Mouse (Mus musculus): ENCODE data around the gene Stx7. TPM values are rescaled to one million over a fixed set of nuclear protein-coding genes. Genes with fewer than 3 reads are reported as not detected.

The Stx7 gene
- total RNA-seq, 2 experiments from 2014 or later = 134 to 140 TPM

DNA sequence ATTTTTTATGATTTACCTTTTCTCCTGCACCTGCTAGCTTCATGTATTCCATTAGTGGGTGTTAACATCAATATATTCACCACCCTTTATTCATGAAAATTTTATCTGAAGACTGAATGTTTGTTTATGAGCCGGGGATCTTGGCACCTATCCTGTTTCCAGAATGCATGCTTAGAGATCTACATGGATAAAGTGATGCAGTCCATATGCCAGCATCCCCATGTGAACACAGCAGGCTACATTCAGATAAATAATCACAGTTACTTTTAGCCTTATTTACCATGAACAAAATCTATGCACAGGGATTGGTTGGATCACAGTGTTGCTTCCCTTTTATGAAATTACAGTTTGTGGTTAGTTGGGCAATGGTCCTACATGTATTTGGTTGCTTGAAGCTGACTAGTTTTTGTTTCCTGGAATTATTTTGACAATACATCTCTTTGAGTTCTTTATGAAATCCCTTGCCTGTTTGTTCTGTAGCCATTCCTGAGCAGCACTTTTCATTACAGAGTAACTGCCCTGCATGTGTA is 16.5 kb downstream of the Stx7 start:
- DNase-seq (ENCODE audit: low spot score in 2 of 2) = no peak

DNA sequence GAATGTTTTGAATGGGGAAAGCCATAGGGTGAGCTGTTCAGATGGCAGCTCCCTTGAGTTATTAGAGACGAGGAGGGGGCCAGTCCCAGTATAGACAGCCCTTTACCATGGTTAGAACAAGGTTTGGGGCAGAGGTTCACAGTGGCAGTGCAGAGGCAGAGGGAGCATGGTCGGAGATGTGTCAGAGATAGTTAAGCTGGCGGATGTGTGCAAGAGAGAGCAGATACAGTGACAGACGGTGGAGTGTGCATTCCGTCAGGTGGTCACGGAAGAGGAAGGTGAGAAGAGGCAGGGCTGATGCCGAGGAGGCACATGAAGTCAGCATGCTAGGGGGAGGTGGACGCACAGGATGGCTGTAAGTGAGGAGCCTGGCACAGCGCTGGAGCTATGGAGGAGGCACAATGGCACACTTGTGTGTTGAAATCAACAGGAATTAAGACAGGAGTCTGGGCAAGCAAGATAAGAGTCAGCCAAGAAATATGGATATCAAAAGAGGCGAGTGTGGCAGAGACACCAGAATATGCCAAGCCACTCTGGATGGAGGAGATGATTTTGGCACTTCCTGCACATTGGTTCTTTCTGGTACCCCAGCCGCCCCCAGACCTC is 19.0 kb downstream of the Stx7 start:
- DNase-seq (ENCODE audit: low spot score in 2 of 2) = no peak

DNA sequence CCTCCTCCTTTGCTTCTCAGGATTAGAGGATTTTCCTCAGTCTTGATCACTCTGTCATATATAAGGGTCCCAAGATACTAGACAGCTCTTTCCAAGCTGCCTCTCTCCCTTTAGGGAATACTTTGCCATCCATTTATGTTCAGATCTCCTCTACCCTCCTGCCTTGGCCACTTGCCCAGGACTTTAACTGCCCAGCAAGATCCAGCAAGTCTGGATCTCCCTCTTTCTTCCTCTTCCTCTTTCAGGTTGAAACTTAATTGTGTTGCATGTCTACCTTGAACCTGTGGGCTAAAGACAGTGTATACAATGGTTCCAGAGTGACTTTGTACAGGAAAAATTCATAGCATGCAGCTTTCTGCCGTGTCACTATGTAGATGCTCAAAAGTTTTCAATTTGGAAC is 19.8 kb downstream of the Stx7 start:
- no peak for DNase-seq (ENCODE audit: low spot score in 2 of 2)

DNA sequence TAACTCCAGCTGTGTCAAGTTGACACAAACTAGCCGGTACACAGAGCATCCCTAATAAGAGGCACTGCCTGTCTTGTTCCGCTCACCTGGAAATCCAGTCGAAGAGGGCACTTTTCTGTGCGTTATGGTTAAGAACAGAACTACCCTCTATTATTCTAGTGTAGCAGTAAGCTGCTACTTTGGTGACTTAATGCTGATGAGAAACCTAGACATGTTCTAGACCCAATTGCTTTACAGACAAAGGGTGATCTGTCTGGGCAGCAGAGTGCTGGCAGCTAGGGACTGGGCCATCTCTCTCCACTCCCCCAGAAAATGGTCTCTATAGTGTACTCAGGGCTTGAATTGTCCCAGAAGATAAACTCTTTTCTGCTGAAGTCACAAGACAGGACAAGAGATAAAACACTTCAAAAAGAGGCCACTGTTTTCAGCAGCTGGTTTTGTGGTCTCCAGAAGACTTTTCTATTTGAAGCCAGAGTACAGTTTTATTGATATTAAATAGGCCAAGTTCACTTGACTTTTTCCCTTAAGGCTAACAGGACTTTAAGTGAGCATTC is 22.9 kb downstream of the Stx7 start:
- DNase-seq (ENCODE audit: low spot score in 2 of 2) = no peak

DNA sequence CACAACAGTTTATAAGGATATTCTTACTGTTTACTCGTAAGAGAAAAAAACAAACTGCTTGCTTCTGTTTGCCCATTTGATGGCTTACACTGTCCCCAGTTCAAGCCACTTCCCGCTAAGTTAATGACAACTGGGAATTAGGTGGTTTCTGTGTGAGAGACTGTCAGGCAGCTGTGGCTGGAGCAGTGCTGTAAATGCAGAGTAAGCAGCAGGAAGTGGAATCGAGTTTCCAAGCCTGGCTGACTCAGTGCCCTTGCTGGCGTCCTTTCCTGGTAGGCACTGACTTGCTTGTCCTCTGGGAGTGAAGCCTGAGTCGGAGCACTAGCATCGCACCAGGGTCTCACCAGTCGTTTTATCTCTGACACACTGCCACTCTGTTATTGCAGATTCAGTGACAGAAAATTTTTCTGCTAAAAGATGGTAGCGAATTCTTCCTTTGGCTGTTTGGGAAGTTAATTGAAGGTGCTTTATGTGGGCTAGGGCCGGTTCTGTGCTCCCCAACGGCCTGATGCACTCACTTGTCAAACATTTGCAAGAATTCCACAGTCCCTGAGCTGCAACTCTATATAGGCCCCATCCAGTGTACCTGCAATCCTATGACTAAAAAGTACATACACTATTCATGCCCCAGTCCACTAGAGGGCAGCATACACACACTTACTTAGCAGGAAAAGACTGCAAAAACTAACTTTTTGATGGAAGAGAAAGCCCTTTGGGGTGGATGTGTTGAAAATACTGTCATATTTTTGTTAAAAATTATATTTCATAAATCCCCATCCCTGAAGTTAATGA is 24.3 kb downstream of the Stx7 start:
- peak; percentile 39 to 70 for DNase-seq (ENCODE audit: low spot score in 2 of 2)

DNA sequence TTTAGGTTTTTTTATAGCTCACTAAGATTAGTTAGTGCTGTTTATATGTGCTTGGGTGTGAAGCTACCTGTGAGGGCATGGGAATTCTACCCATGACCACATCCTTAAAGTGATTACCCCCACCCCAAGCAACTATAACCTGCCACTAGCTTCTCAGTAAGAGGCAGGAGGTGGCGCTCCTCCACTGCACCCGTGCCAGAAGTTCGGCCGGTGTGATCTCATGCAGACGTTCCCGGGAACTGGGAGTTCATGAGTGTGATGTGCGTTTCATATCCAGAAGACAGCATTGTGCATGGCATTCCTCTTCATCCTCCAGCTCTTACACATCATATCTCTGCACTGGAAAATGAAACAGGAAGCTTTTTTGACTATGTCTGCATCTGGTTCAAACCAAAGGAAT is 41.3 kb downstream of the Stx7 start:
- peak in 1 of 2 experiments; percentile 22 for DNase-seq (ENCODE audit: low spot score in 2 of 2)

DNA sequence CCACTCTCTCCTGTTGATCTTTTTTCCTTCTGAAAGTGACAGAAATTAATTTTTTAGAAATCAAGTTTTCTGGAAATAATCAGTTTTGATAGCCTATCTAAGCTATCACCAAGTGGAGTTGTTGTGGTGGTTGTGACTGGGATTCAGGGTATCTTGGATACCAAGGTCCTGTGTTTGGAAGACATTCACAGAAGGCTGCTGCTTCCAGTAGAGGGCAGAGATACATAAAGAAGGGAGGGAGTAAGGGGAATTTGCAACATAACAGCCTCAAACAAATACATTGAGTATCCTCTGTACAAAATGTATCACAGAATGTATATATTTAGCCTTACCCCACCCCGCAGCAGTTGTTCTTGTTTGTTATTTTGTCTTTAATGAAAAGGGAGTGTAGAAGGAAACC is 42.9 kb downstream of the Stx7 start:
- peak in 1 of 2 experiments; percentile 26 for DNase-seq (ENCODE audit: low spot score in 2 of 2)

DNA sequence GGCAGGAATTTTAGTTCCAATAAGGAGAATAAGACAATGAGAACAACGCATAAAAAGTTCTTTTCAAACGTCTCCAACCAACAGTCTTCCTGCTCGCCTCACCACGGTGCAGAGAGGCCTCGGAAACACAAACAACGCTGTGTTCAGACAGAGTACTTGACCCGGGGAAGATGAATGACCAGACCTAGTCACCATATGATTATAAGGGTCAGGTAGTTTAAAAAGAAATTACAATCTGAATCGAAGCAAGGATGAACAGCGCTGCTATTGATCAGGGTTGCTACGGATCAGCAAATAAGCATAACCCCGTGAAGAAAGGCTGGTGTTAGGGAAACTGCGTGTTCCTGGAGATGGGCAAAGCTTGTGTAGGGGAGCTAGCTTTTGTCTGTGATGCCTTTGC is 50.2 kb downstream of the Stx7 start:
- DNase-seq (ENCODE audit: low spot score in 2 of 2) = no peak

DNA sequence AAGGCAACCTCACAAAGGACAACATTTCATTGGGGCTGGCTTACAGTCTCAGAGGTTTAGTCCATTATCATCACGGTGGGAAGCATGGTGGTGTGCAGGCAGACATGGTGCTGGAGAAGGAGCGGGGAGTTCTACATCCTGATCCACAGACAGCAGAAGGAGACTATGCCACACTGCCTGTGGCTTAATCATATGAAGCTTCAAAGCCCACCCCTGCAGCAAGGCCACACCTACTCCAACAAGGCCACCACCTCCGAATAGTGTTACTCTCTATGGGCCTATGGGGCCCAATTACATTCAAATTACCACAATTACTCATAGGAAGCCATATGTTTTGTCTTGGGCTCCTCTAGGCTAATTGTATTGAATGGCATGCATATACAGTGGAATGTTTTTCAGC is 51.0 kb downstream of the Stx7 start:
- no peak for DNase-seq (ENCODE audit: low spot score in 2 of 2)

DNA sequence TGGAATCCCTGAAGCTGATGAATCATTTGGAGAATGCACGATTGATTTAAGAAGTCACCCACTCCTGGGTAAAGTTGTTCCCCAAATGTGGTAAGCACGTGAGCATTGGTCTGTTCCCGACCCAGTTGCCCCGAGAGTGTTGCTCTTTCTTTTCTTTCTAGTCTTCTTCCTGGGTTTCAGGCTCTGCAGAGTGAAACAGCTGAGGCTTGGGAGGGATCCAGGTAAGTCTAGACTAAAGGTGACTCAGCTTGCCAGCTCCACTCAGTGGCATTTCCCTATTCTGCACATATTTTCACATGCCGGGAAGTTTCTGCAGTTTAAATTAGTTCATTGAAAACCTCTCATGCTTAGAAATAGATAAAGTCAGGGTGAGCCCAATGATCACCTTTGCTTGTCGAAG is 61.0 kb downstream of the Stx7 start:
- DNase-seq (ENCODE audit: low spot score in 2 of 2) = no peak

DNA sequence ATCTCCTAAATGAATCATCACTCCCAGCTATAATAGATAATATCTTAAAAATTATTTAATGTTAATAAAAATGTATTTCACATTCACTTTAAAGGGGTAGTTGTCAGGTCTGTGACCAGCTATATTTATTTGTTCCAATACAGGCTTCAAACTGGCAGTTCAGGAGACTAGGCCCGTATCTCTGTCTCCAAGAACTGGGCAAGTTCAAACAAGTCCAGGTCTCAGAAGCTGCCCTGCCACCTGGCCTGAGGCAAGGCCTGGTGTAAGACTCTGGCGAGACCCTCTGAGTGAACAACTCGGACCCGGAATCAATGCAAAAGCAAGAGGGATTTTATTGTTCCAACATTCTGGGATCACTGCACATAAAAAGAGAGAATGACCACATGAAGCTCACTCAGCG is 64.2 kb downstream of the Stx7 start:
- no peak for DNase-seq (ENCODE audit: low spot score in 2 of 2)

DNA sequence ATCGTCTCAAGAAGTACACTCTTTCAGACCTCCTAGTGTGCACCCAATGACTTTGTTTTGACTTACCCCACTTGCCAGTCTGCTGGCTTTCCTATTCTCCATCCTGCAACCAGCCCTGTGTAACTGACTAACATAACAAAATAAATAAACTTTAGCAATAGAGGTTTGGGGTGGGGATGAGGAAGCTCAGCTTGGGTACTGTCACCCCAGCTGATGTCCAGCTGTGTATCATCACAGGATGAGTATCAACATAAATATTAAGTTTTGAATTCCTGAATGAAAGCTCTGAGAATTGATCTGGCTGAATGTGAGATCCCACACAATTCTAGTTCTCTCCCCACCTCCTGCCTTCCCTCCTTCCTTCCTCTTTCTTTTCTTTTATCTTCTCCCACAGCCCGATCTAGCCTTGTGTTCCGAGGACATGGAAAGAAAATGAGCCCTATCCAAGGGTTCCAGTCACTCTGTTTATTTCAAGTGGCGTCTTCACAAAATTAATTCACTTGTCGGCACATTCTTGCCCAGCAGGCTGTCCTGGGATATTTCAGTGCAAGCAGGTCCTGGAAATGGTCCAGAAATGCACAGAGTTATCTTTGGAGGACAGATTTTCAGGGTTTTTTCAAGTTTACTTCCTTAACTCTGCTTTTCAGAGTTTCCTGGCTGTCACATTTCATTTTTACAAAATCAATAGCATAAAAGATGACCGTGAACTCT is 68.6 kb downstream of the Stx7 start:
- no peak for DNase-seq (ENCODE audit: low spot score in 2 of 2)

DNA sequence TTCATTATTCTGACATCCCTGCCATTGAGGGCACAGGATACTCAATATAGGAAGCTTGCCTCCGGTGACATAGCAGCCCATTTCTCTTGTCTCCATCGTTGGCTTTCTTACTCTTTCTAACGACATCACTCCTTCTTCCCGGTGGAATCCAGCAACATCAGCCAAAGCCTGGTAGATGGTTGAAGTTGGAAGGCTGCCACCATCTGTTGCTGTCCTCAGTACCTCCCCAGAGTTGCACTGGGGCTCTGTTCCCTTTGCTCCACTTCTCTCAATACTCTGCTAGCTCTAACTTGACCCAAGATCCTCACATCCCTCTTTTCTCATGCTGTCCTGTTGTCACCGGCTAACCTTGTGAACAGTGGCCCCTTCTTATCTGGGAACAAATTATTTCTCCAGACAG is 71.8 kb downstream of the Stx7 start:
- no peak for DNase-seq (ENCODE audit: low spot score in 2 of 2)

DNA sequence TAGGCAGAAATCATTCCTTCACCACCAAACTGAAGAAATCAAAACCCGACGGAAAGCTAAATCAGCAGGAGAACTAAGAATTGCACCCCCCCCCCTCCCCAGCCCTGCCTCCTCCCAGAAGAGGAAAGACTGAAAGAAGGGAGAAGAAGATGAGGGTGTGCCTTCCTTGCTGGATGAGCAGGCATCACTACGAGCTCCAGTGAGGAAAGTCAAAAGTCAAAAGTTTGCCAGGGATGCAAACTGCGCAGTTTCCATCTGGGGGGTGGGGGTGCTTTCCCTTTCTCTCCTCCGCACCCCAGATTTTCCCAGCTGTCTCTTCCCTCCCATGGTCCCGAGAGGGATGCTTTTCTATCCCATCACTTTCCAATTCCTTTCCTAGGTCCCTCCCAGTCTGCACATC is 73.8 kb downstream of the Stx7 start:
- no peak for DNase-seq (ENCODE audit: low spot score in 2 of 2)

DNA sequence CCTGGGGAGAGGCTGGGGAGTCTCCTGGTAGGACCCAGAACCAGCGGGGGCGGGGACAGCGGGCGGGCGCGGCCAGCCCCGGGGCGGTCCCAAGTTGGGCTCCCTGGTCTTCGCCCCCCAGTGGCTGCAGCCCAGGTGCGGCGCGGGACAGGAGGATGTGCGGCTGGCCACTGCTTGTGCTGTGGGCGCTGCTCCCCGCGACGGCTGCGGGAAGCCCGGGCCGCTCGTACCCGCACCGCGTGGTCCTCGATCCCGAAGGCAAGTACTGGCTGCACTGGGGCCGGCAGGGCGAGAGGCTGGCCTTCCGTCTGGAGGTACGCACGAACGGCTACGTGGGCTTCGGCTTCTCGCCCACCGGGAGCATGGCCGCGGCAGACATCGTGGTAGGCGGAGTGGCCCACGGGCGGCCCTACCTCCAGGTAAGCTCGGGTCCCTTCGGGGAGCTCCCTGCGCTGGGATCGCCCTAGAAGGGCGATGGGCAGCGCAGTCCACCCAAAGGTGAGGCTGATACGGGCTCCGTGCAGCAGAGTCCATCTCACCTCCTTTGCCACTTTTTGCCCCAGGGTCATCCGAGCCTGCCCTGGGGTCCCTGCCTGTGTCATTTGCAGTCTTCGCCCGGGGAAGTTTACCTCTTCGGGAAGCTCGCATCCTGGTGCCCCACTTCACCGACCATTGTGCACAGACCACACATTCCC is 74.5 kb downstream of the Stx7 start, which contains the start of gene Moxd1:
Moxd1 (plus strand) TSS at position 69 of the 695 bp plus-strand sequence.
- peak in 1 of 2 experiments; percentile 7 for DNase-seq (ENCODE audit: low spot score in 2 of 2)

DNA sequence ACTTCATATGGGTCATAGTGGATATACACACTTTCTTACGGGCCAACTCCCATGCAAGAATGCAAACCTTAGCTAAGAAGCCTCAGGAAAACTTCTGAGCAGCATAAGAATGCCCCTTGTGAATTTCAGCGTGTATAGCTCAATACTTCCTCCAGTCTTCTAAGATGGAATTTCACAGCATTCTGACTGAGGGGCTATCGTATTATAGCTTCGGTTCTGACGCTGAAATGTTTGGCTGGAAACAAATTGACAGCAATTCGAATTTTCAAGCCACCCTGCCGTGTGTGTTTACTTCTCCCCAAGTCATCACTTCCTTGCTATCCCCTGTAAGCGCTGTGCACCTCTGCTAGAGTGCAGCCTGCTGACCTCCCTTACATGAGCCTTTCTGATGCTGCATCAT is 75.5 kb downstream of the Stx7 start:
- no peak for DNase-seq (ENCODE audit: low spot score in 2 of 2)

DNA sequence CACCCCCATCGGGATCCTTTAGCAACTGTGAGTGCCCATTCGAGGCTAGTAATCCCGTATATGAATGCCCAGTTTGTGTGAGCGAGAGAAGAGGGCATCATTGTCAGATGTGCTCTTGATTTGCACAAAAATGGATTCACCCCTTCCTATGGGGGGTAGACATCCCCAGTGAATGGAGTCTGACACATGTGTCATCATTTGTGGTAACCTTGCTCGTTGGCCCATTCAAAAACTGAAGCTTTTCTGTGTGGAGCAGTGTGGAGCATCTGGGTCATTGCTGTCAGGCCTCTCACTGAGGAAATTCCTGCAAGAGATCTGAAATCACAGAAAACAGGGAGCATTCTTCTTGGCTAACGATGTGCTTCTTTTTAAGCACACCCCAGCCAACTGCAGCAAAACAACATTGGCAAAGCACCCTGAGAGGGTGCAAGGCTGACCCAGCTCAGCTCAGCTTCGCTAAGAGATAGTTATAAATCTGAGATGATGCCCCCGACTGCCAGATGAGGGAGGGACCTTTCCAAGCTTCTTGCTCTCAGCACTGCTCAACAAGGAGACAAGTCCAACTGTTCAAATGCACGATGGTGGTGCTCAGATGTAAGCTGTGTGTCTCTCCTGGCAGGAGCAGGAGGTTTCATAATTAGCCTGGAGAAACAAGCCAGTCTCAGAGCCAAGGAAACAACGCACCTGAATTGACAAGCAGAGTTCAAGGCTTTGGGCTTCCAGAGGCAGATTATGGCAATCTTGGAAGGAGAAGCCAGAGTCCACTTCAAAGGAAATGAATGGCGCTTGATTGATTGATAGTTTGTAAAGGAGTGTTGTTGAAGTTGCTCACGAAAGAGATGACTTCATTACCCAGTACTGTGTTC is 79.4 kb downstream of the Stx7 start:
- DNase-seq (ENCODE audit: low spot score in 2 of 2) = no peak

DNA sequence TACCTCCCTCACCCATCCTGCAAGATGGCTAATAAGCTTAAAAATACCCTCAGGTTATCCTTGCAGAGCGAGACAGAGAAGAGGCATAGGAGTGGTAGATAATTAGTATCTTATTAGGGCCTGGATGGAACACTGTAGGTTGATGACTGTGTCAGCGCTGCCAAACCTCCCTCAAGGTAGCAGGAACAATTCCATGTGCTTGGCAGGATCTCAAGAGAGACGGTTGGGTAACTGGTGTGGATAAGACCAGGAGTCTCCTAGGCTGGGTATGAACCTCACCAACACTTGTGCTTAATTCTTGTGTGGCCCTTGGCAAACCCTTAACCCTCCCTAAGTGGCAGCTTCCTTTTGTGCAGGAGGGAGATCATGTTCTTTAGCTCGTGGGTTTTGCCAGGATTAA is 83.2 kb downstream of the Stx7 start:
- DNase-seq (ENCODE audit: low spot score in 2 of 2) = no peak

DNA sequence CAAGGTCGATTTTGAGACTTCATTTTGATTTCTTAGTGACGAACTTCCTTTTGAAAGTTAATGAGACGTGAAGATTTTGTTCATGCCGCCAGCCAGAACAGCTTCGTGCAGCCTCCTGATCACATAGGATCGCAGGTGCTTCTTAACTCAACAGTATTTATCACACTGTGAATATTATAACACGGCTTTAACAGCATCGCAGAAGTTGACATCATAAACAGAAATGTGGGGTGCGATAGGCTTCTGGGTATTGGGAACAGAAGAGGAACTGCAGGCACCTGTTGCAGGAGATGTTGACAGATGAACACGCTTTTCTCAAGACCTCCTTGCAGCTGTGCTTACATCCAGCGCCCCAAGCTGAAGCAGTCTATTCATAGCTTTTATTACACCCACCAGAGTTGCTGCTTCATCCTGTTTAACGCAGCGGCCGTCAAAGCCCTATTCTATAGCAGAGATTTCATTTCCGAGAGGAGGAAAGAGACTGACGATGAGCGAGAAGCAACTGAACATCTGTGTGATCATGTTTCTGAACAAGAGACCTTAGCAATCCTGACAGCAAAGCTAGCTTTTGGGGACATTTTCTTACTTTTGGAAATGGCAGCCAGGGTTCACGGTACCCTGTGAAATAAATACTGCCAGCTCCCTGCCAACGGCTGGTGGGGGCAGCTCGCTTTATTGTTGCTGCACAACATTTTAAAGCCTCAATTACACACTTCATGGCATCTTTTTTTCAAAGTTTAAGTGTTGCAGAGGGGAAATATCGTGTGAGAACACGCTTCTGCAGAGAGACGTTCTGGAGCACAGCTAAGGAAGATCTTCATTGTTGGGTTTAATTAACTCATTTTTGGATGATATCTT is 86.6 kb downstream of the Stx7 start:
- DNase-seq (ENCODE audit: low spot score in 2 of 2) = peak in 1 of 2 experiments; percentile 25

All from layer of hippocampus, adult 18-20 months (tissue).